Mouse (Mus musculus) embryo, embryonic 10 days (tissue): ENCODE results near the gene Egfl8.

Experiments
- DNase-seq: peaks from one replicate; pipeline ENCODE4 v3.0.0-alpha.2; 2015; ENCODE audit warnings: low spot score

Gene Egfl8

GRCm38 (mm10) chr17:34627943-34628643, 12.3 kb upstream of the Egfl8 start, which contains the start of gene Ppt2:
Gene Ppt2 (minus strand): TSS chr17:34628510.
- DNase-seq, result peak; percentile 39

DNA sequence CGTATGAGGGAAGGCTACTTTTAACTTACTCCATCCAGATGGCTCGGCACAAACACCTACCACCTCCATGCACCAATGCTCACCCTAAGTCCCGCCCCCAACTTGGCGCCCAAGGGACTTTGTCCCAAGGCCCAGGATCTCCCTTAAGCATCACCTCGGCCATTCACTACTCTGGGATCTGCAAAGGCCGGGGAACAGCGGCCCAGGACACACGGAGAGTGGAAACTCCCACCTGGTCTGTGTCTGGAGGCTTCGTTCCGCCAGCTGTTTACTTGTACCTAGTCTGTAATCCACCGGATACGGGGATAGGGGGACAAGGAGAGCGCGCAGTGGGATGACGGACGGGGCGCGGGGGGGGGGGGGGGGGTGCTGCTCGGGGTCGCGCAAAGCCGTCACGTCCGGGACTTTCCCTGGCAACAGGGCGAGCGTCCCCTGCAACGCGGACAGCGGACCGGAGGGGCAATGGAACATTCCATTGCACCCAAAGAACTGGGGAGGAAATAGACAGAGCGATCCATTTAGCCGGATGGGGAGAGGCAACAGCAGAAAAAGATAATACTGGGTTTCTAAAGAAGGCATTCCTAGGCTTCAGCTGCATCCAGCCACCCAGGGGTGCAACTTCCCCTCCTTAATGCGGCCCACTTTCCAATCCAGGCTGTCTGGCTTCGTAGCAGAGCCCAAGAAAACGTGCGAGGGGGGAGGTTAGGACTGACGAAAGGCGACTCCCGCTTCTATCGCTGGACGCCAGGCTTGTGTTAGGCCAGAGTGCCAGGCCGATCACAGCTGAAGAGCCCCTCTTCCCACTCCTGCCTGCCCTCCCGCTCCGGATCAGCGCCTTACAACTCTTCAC, 11.5 kb upstream of the Egfl8 start:
- peak; percentile 95 for DNase-seq

- DNase-seq, result peak; percentile 73
Measured at GRCm38 (mm10) chr17:34626773-34627092, 11.0 kb upstream of the Egfl8 start.

- DNase-seq, result no peak
Measured at GRCm38 (mm10) chr17:34626062-34626772, 10.4 kb upstream of the Egfl8 start.

GRCm38 (mm10) chr17:34624981-34625380, 9.2 kb upstream of the Egfl8 start:
- DNase-seq, result no peak

- DNase-seq, result no peak
Measured at GRCm38 (mm10) chr17:34623161-34623560, 7.4 kb upstream of the Egfl8 start.

DNA sequence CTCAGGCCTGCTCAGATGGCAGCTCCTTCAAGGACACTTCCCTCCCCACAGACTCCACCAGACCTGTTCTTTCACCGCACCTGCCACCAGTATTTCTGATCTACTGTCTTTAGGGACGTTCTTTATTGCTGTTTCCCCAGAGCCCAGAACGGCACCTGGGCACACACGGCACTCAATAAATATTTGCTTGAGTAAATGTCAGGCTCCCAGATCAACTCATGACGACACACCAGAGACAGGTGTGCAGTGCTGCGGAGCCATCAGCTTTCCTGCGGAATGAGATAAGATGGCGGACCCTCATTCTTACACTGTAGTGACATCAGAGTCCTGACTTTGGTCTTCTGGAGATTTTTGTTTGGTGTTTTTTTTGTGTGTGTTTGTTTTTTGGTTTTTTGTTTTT, 5.2 kb upstream of the Egfl8 start:
- DNase-seq, result no peak

- peak; percentile 83 for DNase-seq
Measured at GRCm38 (mm10) chr17:34618999-34619398, 3.2 kb upstream of the Egfl8 start.

GRCm38 (mm10) chr17:34613830-34614229, 1.9 kb downstream of the Egfl8 start:
- DNase-seq, result no peak

- no peak for DNase-seq
Measured at GRCm38 (mm10) chr17:34613054-34613645, 2.6 kb downstream of the Egfl8 start.

DNA sequence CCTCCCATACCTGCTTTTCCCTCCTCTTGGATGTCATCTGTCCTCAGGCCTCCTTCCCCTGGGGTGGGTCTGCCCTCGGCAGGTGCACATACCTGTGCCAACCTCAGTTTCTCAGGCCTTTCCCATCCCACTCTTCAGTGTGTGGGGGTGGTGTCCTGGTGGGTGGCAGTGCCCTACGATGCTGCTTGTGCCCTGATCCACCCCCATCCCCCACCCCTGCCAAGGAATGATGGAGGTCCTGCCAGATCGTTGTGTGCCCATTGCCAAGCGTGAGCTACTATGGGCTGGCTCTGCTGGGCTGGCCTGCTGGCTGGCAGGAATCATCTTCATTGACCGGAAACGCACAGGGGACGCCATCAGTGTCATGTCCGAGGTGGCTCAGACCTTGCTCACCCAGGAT, 4.7 kb downstream of the Egfl8 start:
- no peak for DNase-seq

- no peak for DNase-seq
Measured at GRCm38 (mm10) chr17:34607997-34608396, 7.8 kb downstream of the Egfl8 start.

DNA sequence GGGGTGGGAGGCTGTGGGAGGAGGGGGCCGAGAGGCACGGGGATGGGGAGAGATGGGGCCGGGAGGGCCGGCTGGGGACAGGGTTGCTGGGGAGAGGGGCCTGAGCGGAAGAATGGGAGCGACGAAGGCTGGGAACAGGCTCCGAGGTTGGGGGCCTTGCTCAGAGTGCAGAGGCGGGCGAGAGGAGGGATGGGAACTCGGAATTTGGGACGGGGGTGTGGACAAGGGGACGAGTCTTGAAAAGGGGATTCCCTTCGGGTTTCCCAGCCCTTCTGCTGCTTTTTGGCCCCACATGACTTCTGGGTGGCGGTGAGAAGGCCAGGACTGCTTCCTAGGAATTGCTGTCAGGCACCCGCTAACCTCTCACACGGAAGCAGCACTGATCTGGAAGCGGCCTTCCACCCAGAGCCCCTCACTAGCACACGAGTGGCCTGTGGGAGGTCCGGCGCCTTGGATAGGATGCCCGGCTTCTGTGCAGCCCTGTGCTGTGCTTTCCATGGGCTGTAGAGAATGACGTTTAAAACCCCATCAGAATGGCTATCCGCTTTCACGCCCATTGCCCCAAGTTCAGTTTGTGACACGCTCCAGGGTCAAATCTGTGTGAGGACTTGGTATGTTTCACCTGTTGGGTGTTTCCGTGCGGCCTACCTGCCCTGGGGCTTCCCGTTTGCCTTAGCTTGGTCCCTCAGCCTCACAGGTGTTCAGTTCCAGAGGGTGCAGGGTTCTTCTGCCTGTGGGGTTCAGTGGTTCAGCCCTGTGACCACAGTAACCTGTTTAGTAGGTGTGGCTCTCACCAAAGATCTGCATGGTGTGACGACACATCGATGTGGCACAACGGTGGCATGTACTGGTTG, 9.4 kb downstream of the Egfl8 start:
- DNase-seq, result no peak

DNA sequence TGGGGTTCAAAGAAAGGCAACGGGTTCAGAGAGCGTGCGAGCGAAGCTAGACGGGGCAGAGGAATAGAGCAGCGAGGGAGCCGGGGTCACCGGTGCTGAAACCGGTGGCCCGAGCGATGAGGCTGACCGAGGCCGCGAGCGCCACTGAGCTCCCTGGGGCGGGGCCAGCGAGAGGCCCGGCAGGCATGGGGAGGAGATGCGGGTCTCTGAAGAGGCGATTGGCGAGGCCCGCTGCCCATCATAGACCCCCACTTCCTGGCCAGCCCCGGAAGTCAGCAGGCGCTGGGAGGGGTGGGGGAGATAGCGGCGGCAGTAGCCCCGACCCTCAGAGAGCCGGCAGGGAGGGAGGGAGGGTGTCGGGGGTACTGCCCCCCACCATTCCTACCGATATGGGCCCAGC, 10.2 kb downstream of the Egfl8 start:
- peak; percentile 95 for DNase-seq

DNA sequence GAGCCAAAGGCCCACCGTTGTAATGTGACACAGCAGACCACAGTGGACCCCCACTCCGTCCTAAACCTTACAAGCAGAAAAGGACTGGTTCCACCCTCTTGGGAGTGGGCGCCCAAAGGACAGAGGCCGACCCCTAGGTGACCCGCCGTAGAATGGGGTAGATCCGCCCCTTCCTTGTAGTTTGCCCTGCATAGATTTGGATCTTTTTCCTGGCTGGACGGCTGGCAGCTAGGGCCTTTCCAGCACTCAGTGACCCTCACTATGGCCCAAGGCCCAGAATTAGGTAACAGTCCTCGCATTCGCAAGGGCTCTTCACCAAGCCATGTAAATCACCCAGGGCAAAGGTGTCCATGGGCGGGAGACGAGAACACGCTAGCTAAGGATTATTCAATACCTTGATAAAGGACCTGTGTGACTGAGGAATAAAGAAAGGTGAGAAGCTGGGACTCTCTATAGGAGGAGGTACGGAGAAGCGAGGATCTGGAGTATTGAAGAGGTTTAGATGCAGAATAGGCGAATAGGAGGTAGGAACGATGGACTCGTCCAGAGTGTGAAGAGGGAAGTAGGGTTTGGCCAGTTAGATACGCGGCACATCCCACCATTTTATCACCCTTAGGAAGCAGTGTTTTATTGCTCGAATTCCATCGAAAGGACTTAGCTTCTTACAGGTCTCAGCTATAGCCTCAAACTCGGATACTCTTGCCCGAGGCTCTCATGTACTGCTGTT, 11.1 kb downstream of the Egfl8 start:
- DNase-seq, result no peak

- peak; percentile 99 for DNase-seq
Measured at GRCm38 (mm10) chr17:34604061-34604508, 11.7 kb downstream of the Egfl8 start, which contains the start of gene Agpat1. Gene Agpat1 (plus strand): TSS chr17:34604262.

- peak; percentile 100 for DNase-seq
Measured at GRCm38 (mm10) chr17:34603375-34604060, 12.3 kb downstream of the Egfl8 start, which contains the start of gene Rnf5. Gene Rnf5 (minus strand): TSS chr17:34603690.

- DNase-seq, result no peak
Measured at GRCm38 (mm10) chr17:34601796-34602195, 14.0 kb downstream of the Egfl8 start.

GRCm38 (mm10) chr17:34599891-34600290, 15.9 kb downstream of the Egfl8 start:
- DNase-seq, result no peak

- DNase-seq, result no peak
Measured at GRCm38 (mm10) chr17:34597566-34598095, 18.1 kb downstream of the Egfl8 start, which contains the start of gene Ager. Gene Ager (plus strand): TSS chr17:34597862.
